Mouse (Mus musculus) C2C12 (cell line): ENCODE results near the gene Diaph3.

Experiments
- CTCF ChIP-seq: IDR thresholded peaks from one replicate; pipeline ENCODE4 v1.5.1; 2011; ENCODE audit not compliant: control insufficient read depth, insufficient read depth, insufficient read length
- MAX ChIP-seq: IDR thresholded peaks from one replicate; pipeline ENCODE4 v1.6.1; 2011; ENCODE audit warnings: mild to moderate bottlenecking, control low read depth
- USF1 ChIP-seq: IDR thresholded peaks from one replicate; pipeline ENCODE4 v1.6.1; 2011; ENCODE audit warnings: low read depth, mild to moderate bottlenecking, control low read depth, moderate library complexity

- no peak for TF ChIP-seq USF1
- TF ChIP-seq MAX: no peak
- no peak for TF ChIP-seq CTCF
Observed at GRCm38 (mm10) chr14:86678179-86678780, 462.8 kb downstream of the Diaph3 start.
